In the genomic region with DNA sequence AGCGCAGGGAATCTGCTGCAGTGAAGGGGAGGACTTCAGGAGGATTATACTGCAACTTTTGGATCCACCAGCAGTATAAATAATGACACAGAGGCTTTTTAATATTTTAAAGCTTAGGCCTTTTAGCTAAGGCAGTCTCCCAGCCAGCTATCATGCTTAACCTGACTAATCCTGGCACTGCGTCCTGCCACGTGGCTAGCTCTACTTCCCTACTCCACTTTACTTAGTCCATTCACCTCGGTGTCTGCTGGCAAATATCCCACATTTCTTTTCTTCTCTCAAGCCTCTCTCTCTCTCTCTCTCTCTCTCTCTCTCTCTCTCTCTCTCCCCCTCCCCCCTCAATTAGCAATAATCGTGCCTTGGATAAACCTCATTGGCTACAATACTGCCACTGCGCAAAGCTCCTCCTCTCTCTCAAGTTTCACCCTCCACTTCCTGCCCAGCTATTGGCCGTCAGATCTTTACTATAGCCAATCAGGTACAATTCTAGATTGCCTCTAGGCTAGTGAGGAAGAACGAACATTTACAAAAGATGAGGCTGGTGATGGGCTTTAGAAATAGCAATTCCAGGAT, we compare ENCODE assay signal across 14 mouse cellular contexts.
DNase-seq lines count a peak whose midpoint lies in the region; ATAC-seq lines count a peak whose summit lies in the region.
"Had no signal": no experiment of that assay in that cellular context is flagged by ENCODE, and none has a peak within 500 bp of the region (broad histone marks: within the 10 kb centered on the region; RNA-seq: fewer than 3 reads in every experiment).

No protein-coding gene starts in this region.

- ATAC-seq in kidney, embryonic 15.5 days (replicated peaks; ENCODE audit: low FRiP score), result no peak
- peak; percentile 60; the same call in 1 of the 2 replicates for ATAC-seq in forebrain, embryonic 13.5 days
- ATAC-seq in midbrain, embryonic 16.5 days, result peak; percentile 49
- no peak for ATAC-seq in erythroblast, adult 5-6 weeks (replicated peaks; ENCODE audit: low FRiP score, poor library complexity, severe bottlenecking)

- peak overlapping the region; percentile 3; the same call in 1 of the 2 replicates for H3K4me2 ChIP-seq in kidney, embryonic 15.5 days
- peak overlapping the region; percentile 20 for H3K4me2 ChIP-seq in forebrain, embryonic 13.5 days
- 0 out of 2 replicates have a peak overlapping the region, but pooled peaks have one; percentile 5 for H3K4me2 ChIP-seq in midbrain, embryonic 16.5 days (ENCODE audit: low read length)
- H3K4me2 ChIP-seq: liver, embryonic 11.5 days had no signal

- DNase-seq in kidney, postnatal 4 days, result no peak
- peak; percentile 40 for DNase-seq in brain, adult 2 months (ENCODE audit: low read depth, low spot score)
- DNase-seq in left cerebral cortex, postnatal 25 days (ENCODE audit: low spot score in 2 of 2), result no peak
- DNase-seq in cerebellum, adult 18-20 months, result no peak
- DNase-seq: adrenal gland, postnatal 10 days; cerebellum, adult 11 months; gastrocnemius, postnatal 14 days; kidney, adult 11 months; spleen, adult 18-20 months had no signal

- H3K9me3 ChIP-seq in kidney, embryonic 15.5 days (replicated peaks), result no peaks in the 10 kb centered on the region
- H3K9me3 ChIP-seq in forebrain, embryonic 13.5 days (replicated peaks), result no peaks in the 10 kb centered on the region
- no peaks in the 10 kb centered on the region for H3K9me3 ChIP-seq in midbrain, embryonic 16.5 days (replicated peaks; ENCODE audit: control insufficient read depth, low read length, poor library complexity, severe bottlenecking)

- H3K36me3 ChIP-seq in kidney, embryonic 15.5 days, result no peaks in the 10 kb centered on the region
- no peaks in the 10 kb centered on the region for H3K36me3 ChIP-seq in forebrain, embryonic 13.5 days (ENCODE audit: poor library complexity, severe bottlenecking)
- H3K36me3 ChIP-seq in midbrain, embryonic 16.5 days (ENCODE audit: control insufficient read depth, insufficient read depth, low read length), result no peaks in the 10 kb centered on the region; the same call in 1 of the 2 replicates

- no peaks in the 10 kb centered on the region for H3K27me3 ChIP-seq in kidney, embryonic 15.5 days
- no peaks in the 10 kb centered on the region for H3K27me3 ChIP-seq in forebrain, embryonic 13.5 days
- no peaks in the 10 kb centered on the region for H3K27me3 ChIP-seq in midbrain, embryonic 16.5 days (ENCODE audit: control insufficient read depth, insufficient read depth, low read depth, low read length)

- no peak overlapping the region for H3K4me3 ChIP-seq in kidney, embryonic 15.5 days (replicated peaks)
- no peak overlapping the region for H3K4me3 ChIP-seq in forebrain, embryonic 13.5 days
- no peak overlapping the region for H3K4me3 ChIP-seq in midbrain, embryonic 16.5 days (ENCODE audit: low read depth, low read length)

- no peak overlapping the region for H3K27ac ChIP-seq in kidney, embryonic 15.5 days
- no peak overlapping the region for H3K27ac ChIP-seq in forebrain, embryonic 13.5 days
- no peak overlapping the region for H3K27ac ChIP-seq in midbrain, embryonic 16.5 days (ENCODE audit: low read length)

- no peak overlapping the region for H3K9ac ChIP-seq in kidney, embryonic 15.5 days
- H3K9ac ChIP-seq in forebrain, embryonic 13.5 days, result no peak overlapping the region
- no peak overlapping the region for H3K9ac ChIP-seq in midbrain, embryonic 16.5 days (ENCODE audit: low read depth, low read length)

- 36% methylated on average over 8 of the region's 8 CpGs for WGBS in kidney, embryonic 15.5 days
- 24% methylated on average over 8 of the region's 8 CpGs for WGBS in forebrain, embryonic 13.5 days
- 29% methylated on average over 8 of the region's 8 CpGs for WGBS in midbrain, embryonic 16.5 days

- H3K4me1 ChIP-seq in kidney, embryonic 15.5 days, result peaks cover 7% of the 10 kb centered on the region; the same call in 1 of the 2 replicates
- H3K4me1 ChIP-seq in forebrain, embryonic 13.5 days, result peaks cover 35% of the 10 kb centered on the region
- H3K4me1 ChIP-seq in midbrain, embryonic 16.5 days (ENCODE audit: control insufficient read depth, insufficient read depth, low read length), result peaks cover 10% of the 10 kb centered on the region

- intact Hi-C loops in left cerebral cortex, postnatal 25 days (cut with DNase I), result no loop called here

Comparison
In these comparisons a context has a peak if more than half of its experiments do, and no peak if none do; other contexts are left out.
1. ATAC-seq: peak in forebrain, embryonic 13.5 days (single experiment) and midbrain, embryonic 16.5 days (single experiment); none in kidney, embryonic 15.5 days (single experiment) and erythroblast, adult 5-6 weeks (single experiment).
2. Peak in every context shown above with its lines, with median percentiles within 50 percentile points of each other: H3K4me2 ChIP-seq.